Mouse (Mus musculus): ENCODE results near the gene Filip1. TPM values are rescaled to one million over a fixed set of nuclear protein-coding genes. Genes with fewer than 3 reads are reported as not detected.

Filip1 gene
- total and polyA plus RNA-seq, 2 experiments from 2014 or later, result 5.9 to 9.2 TPM

DNA sequence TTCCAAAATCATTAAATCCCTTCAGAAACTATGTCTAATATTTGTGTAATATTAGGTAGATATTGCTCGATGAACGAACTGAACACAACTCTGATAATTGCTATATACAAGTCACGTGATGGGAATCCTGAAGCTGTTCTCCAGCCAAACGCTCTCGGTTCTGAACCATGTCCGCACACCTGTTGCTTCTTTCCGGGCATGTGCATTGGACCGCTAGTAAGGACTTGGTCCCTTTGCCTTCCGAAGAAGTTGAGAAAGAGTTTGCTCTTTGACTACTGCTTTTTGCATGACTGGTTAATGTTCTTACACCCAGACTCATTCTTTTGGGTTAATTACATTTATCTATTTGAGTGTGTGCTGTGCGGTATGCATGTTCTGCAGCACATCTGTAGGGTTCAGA is 207.2 kb downstream of the Filip1 start:
- no peak for ATAC-seq
- H3K36me3 ChIP-seq (ENCODE audit: insufficient read depth), result no peaks in the 10 kb centered on the region
- no peak overlapping the region for H3K27ac ChIP-seq (ENCODE audit: low read depth, low read length)
- H3K27me3 ChIP-seq (ENCODE audit: insufficient read depth, low read length), result no peaks in the 10 kb centered on the region
- no peaks in the 10 kb centered on the region for H3K4me1 ChIP-seq (ENCODE audit: insufficient read depth)
- 90% methylated on average over 10 of the region's 10 CpGs for WGBS
- no peaks in the 10 kb centered on the region for H3K9me3 ChIP-seq (ENCODE audit: low read length)
- H3K9ac ChIP-seq, result no peak overlapping the region
- H3K4me2 ChIP-seq (ENCODE audit: low read depth), result no peak overlapping the region
- no peak for DNase-seq
- TF ChIP-seq CTCF (IDR thresholded peaks at IDR 0.05; ENCODE audit: low read depth), result no peak
- H3K4me3 ChIP-seq (ENCODE audit: low read depth, low read length), result no peak overlapping the region

DNA sequence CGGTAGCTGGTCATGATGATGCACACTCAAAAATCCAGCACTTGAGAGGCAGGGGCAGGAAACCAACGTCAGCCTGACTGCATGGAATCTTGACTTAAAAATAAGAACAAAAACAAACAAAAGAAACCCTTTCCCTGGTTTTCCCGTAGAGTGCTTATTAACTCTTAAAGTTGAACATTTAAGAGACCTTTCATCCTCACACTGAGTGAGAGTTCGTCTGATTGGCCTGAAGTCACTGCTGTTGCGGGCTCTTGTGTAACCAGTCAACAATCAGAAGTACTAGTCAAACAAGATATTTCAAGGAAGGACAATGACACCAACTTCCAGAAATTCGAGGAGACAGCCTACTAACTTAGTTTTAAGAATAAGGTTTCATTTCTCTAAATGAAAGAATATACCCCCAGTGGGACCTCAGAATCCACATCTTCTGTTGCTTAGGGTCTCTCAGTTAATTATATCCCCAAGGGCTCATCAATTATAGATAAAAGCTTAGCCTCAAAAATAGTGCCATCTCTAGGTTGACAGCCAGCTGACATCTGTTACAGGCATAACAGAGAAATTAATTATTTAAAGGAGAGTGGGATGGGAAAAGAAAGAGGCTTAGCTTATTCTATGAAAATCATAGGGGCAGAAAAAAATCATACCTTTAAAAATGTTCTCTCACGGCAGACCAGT is 216.1 kb downstream of the Filip1 start:
- no peak for ATAC-seq
- Histone ChIP-seq H3K27me3 (ENCODE audit: insufficient read depth, low read length) (no peaks in the 10 kb centered on the region), H3K4me2 (ENCODE audit: low read depth) (no peak overlapping the region), H3K9me3 (ENCODE audit: low read length) (no peaks in the 10 kb centered on the region), H3K9ac (no peak overlapping the region), H3K27ac (ENCODE audit: low read depth, low read length) (no peak overlapping the region), H3K4me3 (ENCODE audit: low read depth, low read length) (no peak overlapping the region), H3K4me1 (ENCODE audit: insufficient read depth) (peaks cover 4% of the 10 kb centered on the region; the same call in 1 of the 2 replicates), H3K36me3 (ENCODE audit: insufficient read depth) (no peaks in the 10 kb centered on the region)
- DNase-seq, result no peak
- 69% methylated on average over 7 of the region's 7 CpGs for WGBS
- TF ChIP-seq CTCF (IDR thresholded peaks at IDR 0.05; ENCODE audit: low read depth), result no peak

DNA sequence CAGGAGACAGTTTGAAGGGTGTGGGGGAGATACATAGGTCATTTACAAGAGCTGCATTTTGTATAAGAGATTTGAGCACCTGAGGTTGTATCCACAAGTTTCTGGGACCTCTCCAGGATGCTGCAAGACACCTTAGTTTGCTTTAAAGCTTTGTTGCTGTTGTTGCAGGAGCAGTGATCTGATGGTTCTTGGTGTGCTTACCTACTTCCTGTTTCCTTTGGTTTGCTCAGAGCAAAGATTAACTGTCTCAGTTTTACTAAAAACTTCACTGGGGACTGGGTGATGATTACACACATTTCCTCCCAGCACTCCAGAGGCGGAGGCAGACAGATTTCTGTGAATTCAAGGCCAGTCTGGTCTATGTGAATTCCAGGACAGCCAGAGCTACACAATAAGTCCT is 217.6 kb downstream of the Filip1 start:
- Histone ChIP-seq H3K9ac (no peak overlapping the region), H3K4me2 (ENCODE audit: low read depth) (no peak overlapping the region), H3K36me3 (ENCODE audit: insufficient read depth) (no peaks in the 10 kb centered on the region), H3K27ac (ENCODE audit: low read depth, low read length) (no peak overlapping the region), H3K4me3 (ENCODE audit: low read depth, low read length) (no peak overlapping the region), H3K4me1 (ENCODE audit: insufficient read depth) (peaks cover 9% of the 10 kb centered on the region; the same call in 1 of the 2 replicates), H3K27me3 (ENCODE audit: insufficient read depth, low read length) (no peaks in the 10 kb centered on the region), H3K9me3 (ENCODE audit: low read length) (no peaks in the 10 kb centered on the region)
- ATAC-seq (no peak), DNase-seq (no peak)
- 91% methylated on average over 1 of the region's 1 CpGs for WGBS
- no peak for TF ChIP-seq CTCF (IDR thresholded peaks at IDR 0.05; ENCODE audit: low read depth)

DNA sequence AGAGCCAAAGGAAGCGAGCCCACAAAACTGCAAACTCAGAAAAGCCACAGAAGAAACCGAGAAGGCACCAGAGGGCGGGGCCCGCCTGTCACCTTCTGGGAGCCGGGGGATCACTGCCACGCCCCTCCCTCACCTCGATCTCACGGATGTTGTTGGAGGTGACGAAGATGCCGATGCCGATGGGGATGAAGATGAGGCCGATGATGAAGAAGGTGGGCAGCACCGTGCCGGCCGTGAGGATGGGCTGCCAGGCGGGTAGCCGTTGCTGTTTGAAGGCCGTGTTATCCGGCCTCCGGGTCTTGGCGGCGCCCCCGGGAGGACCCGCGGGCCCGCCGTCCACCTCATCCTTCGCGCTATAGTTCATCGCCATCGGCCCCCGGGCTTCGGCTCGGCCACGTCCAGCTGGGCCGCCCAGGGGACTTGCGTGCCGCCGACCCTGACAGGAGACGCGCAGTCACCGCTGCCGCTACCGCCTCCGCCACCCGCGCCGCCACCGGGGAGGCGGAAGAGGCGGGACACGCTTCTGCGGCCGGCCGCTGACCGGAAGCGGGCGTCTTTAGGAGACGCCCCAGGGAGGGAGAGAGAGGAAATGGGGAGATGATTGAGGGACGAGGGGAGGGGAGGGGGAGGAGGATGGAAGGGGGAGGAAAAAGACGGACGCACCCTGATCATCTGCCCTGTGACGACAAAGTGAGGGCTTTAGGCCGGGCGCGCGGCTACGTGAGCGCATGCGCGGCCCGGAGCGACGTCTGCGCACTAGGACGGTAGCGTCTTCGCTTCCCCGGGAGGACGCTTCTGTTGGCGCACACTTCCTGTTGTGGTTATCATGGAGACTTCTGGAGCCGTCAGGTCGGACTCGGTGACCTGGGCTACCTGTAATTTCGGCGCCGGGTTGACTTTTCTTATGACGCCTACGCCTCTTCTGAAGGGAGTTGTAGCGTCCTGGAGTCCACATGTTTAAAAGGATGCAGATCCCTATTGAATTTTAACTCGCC is 219.5 kb downstream of the Filip1 start, which contains the start of gene Tmem30a:
Tmem30a (minus strand) TSS at position 667 of the 995 bp plus-strand sequence.
- Histone ChIP-seq H3K4me1 (ENCODE audit: insufficient read depth) (peaks cover 9% of the 10 kb centered on the region; the same call in 1 of the 2 replicates), H3K27me3 (ENCODE audit: insufficient read depth, low read length) (no peaks in the 10 kb centered on the region), H3K4me3 (ENCODE audit: low read depth, low read length) (peak within 1 kb of the TSS; percentile 98), H3K36me3 (ENCODE audit: insufficient read depth) (no peaks in the 10 kb centered on the region), H3K27ac (ENCODE audit: low read depth, low read length) (peak within 1 kb of the TSS; percentile 89), H3K9me3 (ENCODE audit: low read length) (no peaks in the 10 kb centered on the region), H3K9ac (peak within 1 kb of the TSS; percentile 97), H3K4me2 (ENCODE audit: low read depth) (peak within 1 kb of the TSS; percentile 51)
- WGBS, result 1% methylated on average over 88 of the region's 91 CpGs
- ATAC-seq (peak; percentile 99), DNase-seq (peak; percentile 99)
- TF ChIP-seq CTCF (IDR thresholded peaks at IDR 0.05; ENCODE audit: low read depth), result 0 out of 2 replicates have a peak, but pooled peaks have one; percentile 6

DNA sequence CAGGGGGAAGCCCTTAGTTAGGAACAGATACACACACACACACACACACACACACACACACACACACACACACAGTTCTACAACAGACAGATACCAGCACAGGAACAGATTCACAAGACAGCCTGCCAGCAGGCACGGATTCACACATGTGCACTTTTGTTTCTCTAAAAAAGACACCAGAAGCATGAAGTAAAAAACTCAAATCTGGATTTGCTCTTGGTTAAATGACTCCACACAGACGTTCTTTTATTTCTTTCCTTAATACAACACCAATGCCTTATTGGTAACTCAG is 226.9 kb downstream of the Filip1 start:
- H3K4me3 ChIP-seq (ENCODE audit: low read depth, low read length), result no peak overlapping the region
- H3K36me3 ChIP-seq (ENCODE audit: insufficient read depth), result no peaks in the 10 kb centered on the region
- H3K9ac ChIP-seq, result no peak overlapping the region
- H3K27ac ChIP-seq (ENCODE audit: low read depth, low read length), result no peak overlapping the region
- no peak for TF ChIP-seq CTCF (IDR thresholded peaks at IDR 0.05; ENCODE audit: low read depth)
- no peaks in the 10 kb centered on the region for H3K9me3 ChIP-seq (ENCODE audit: low read length)
- 50% methylated on average over 2 of the region's 2 CpGs for WGBS
- H3K4me1 ChIP-seq (ENCODE audit: insufficient read depth), result 0 out of 2 replicates have a peak, but pooled peaks cover 3% of the 10 kb centered on the region
- DNase-seq, result peak; percentile 50
- H3K4me2 ChIP-seq (ENCODE audit: low read depth), result no peak overlapping the region
- ATAC-seq, result peak; percentile 29; the same call in 1 of the 2 replicates
- no peaks in the 10 kb centered on the region for H3K27me3 ChIP-seq (ENCODE audit: insufficient read depth, low read length)

DNA sequence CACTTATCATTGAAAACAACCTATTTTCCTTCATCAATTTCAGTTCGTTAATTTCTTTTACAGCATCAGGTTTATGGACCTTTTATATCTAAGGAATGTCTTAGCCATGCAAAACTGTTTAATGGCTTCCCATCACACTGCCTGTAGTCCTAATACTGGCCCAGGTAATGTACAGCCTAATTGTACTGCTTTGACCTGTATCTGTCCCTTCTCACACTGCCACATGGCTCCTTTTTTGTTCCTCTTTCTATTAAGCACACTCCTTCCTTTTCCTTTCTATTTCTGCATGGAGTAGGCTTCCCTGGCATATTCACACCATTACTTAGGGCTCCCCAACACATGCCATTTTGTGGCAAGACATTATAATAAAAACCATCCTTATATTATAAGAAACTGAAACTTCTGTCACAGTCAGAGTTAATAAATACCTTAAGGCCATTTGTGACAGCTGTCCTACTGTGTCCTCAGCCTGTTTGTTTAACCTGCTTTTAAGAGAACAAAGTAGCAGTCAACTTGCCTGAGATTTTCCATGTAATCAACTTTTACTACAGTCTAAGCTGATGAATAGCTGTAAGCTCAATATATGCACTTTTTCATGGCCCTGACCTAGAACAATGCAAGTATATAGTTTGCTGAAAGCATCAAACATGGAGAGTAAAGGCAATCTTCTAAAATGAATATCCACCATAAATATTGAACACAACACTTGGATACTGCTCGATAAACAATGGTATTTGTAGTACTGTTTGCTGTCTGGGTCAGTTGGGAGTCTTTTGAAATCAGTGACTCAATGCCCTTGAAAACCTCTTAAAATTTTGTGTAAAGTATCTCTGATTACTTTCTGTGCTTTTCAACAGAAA is 227.5 kb downstream of the Filip1 start:
- H3K4me2 ChIP-seq (ENCODE audit: low read depth), result no peak overlapping the region
- no peak for ATAC-seq
- H3K27ac ChIP-seq (ENCODE audit: low read depth, low read length), result no peak overlapping the region
- 84% methylated on average over 2 of the region's 2 CpGs for WGBS
- H3K9ac ChIP-seq, result no peak overlapping the region
- no peaks in the 10 kb centered on the region for H3K9me3 ChIP-seq (ENCODE audit: low read length)
- no peak for DNase-seq
- no peak overlapping the region for H3K4me3 ChIP-seq (ENCODE audit: low read depth, low read length)
- no peaks in the 10 kb centered on the region for H3K27me3 ChIP-seq (ENCODE audit: insufficient read depth, low read length)
- no peak for TF ChIP-seq CTCF (IDR thresholded peaks at IDR 0.05; ENCODE audit: low read depth)
- 0 out of 2 replicates have a peak, but pooled peaks cover 3% of the 10 kb centered on the region for H3K4me1 ChIP-seq (ENCODE audit: insufficient read depth)
- no peaks in the 10 kb centered on the region for H3K36me3 ChIP-seq (ENCODE audit: insufficient read depth)
